Mouse (Mus musculus) heart, embryonic 13.5 days (tissue): ENCODE results near the gene Anxa6. TPM values are rescaled to one million over a fixed set of nuclear protein-coding genes. Genes with fewer than 3 reads are reported as not detected.

ENCODE experiments used
- ATAC-seq: fragments of 200-750 bp; cut with Nextera tagmentation; 2 replicates; pipeline ENCODE4 v1.8.0; 2017; ENCODE audit warnings: moderate TSS enrichment; ENCODE audit not compliant: insufficient number of reproducible peaks, low FRiP score, low TSS enrichment; ENCODE audit errors: extremely low read depth
- H3K27ac ChIP-seq: fragments of 300-500 bp; sonication (generic); replicated peaks from 2 replicates; pipeline ENCODE4 v1.5.1; 2015; ENCODE audit warnings: moderate library complexity, mild to moderate bottlenecking, inconsistent platforms
- H3K27me3 ChIP-seq: fragments of 300-500 bp; sonication (generic); replicated peaks from 2 replicates; pipeline ENCODE4 v1.6.1; 2015; ENCODE audit warnings: mild to moderate bottlenecking, inconsistent platforms
- H3K36me3 ChIP-seq: fragments of 300-500 bp; sonication (generic); 2 replicates; pipeline ENCODE4 v1.6.1; 2015; ENCODE audit warnings: mild to moderate bottlenecking, inconsistent platforms
- H3K4me1 ChIP-seq: fragments of 300-500 bp; sonication (generic); 2 replicates; pipeline ENCODE4 v1.6.1; 2015; ENCODE audit warnings: inconsistent platforms
- H3K4me2 ChIP-seq: fragments of 300-500 bp; sonication (generic); 2 replicates; pipeline ENCODE4 v1.6.1; 2015; ENCODE audit warnings: inconsistent platforms, mild to moderate bottlenecking, moderate library complexity
- H3K4me3 ChIP-seq: fragments of 300-500 bp; sonication (generic); 2 replicates; pipeline ENCODE4 v1.5.1; 2015; ENCODE audit warnings: moderate library complexity, mild to moderate bottlenecking, inconsistent platforms
- H3K9ac ChIP-seq: fragments of 300-500 bp; sonication (generic); 2 replicates; pipeline ENCODE4 v1.6.1; 2015; ENCODE audit warnings: inconsistent platforms, mild to moderate bottlenecking, moderate library complexity
- H3K9me3 ChIP-seq: fragments of 300-500 bp; sonication (generic); 2 replicates; pipeline ENCODE4 v1.6.1; 2016; ENCODE audit warnings: inconsistent platforms
- whole genome bisulfite sequencing: fragments of 180-500 bp; shearing (Covaris S2); methylation state at CpG from one replicate; pipeline ENCODE4 v1.1.7; 2015; ENCODE audit warnings: mixed read lengths; 5-methylcytosine and 5-hydroxymethylcytosine counted together
- polyA plus RNA-seq: library from polyadenylated mRNA; unstranded; fragments of >200 nt; fragmentation: Nextera tagmentation; extraction: Ambion mirVana; gene quantifications from 2 replicates; pipeline ENCODE4 v1.2.1, GENCODE M21; 2015

Anxa6 gene
- polyA plus RNA-seq, 1 experiment from 2014 or later: 315 TPM

GRCm38 (mm10) chr11:54975756-54976155, 57.5 kb downstream of the Anxa6 start:
- WGBS: 85% methylated on average over 2 of the region's 2 CpGs
- no peak for ATAC-seq
- Histone ChIP-seq H3K4me1 (peaks cover 50% of the 10 kb centered on the region), H3K4me3 (no peak overlapping the region), H3K9me3 (no peaks in the 10 kb centered on the region), H3K9ac (no peak overlapping the region), H3K36me3 (peaks cover 32% of the 10 kb centered on the region), H3K27ac (no peak overlapping the region), H3K4me2 (no peak overlapping the region), H3K27me3 (no peaks in the 10 kb centered on the region)

DNA sequence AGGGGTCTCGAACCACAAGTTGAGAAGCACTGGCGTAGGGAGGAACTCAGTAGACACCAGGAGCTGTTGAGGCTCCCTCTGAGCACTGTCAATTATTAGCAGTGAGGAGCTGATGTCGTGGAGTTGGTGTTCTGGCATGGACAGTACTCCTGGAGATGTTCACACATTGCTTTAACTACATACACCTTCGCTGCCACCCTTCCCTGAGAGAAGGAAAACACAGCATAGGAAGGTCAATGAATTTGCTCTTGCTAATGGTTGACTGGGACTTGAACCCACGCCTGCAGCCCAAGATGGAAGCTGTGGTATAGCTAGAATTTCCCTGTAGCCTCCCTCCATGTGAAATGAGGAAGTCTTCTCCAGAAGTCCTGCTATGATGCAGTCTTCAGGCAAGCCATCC, 57.9 kb downstream of the Anxa6 start:
- no peak for ATAC-seq
- Histone ChIP-seq H3K4me3 (no peak overlapping the region), H3K4me1 (peaks cover 50% of the 10 kb centered on the region), H3K27me3 (no peaks in the 10 kb centered on the region), H3K36me3 (peaks cover 28% of the 10 kb centered on the region), H3K4me2 (no peak overlapping the region), H3K9me3 (no peaks in the 10 kb centered on the region), H3K27ac (no peak overlapping the region), H3K9ac (no peak overlapping the region)
- 78% methylated on average over 5 of the region's 5 CpGs for WGBS

GRCm38 (mm10) chr11:54974639-54975038, 58.6 kb downstream of the Anxa6 start:
- Histone ChIP-seq H3K9ac (no peak overlapping the region), H3K36me3 (peaks cover 21% of the 10 kb centered on the region), H3K4me3 (no peak overlapping the region), H3K9me3 (no peaks in the 10 kb centered on the region), H3K27ac (0 out of 2 replicates have a peak overlapping the region, but pooled peaks have one; percentile 65), H3K27me3 (no peaks in the 10 kb centered on the region), H3K4me2 (no peak overlapping the region), H3K4me1 (peaks cover 50% of the 10 kb centered on the region)
- no peak for ATAC-seq
- 78% methylated on average over 4 of the region's 4 CpGs for WGBS

DNA sequence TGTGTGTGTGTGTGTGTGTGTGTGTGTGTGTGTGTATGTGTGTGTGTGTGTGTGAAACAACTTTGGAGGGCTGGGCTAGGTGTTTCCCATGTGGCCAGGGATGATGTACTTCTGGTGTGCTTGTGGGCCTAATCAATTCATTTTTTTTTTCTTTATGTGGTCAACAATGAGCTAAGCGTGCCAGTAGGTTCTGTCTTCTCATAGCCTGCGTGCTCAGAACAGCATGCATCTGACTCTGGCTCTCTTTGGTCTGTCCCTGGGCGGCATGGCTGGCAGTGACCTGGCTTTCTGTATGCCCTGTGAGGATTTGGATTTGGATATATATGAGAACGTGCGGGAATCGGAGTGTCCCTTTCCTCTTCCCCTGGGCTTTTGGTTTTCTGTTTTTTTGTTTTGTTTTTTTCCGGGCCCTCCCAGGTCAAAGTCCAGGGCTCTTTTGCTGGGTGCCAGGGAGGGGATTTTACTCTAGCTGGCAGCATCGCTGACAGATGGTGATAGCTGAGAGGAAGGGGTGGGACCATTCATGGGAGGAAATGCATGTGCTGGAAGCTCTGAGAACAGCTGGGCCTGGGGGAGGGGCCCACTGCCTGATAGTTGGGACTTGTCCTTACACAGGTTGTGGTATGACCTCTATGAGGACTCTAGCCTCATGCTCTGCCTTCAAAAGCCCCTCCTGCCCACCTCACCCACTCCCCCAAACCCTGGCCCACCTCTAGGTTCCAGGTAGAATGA, 59.6 kb downstream of the Anxa6 start:
- 53% methylated on average over 8 of the region's 8 CpGs for WGBS
- H3K9me3 ChIP-seq: no peaks in the 10 kb centered on the region
- ATAC-seq: 0 out of 2 replicates have a peak, but pooled peaks have one; percentile 7
- no peak overlapping the region for H3K4me3 ChIP-seq
- 0 out of 2 replicates have a peak overlapping the region, but pooled peaks have one; percentile 7 for H3K9ac ChIP-seq
- H3K4me2 ChIP-seq: peak overlapping the region; percentile 20
- peaks cover 40% of the 10 kb centered on the region for H3K4me1 ChIP-seq
- peaks cover 11% of the 10 kb centered on the region for H3K36me3 ChIP-seq
- H3K27me3 ChIP-seq: no peaks in the 10 kb centered on the region
- peak overlapping the region; percentile 65 for H3K27ac ChIP-seq

GRCm38 (mm10) chr11:54972789-54973188, 60.5 kb downstream of the Anxa6 start:
- Histone ChIP-seq H3K4me1 (peaks cover 32% of the 10 kb centered on the region), H3K4me3 (no peak overlapping the region), H3K27ac (peak overlapping the region; percentile 65; the same call in 1 of the 2 replicates), H3K36me3 (peaks cover 2% of the 10 kb centered on the region), H3K9me3 (no peaks in the 10 kb centered on the region), H3K4me2 (no peak overlapping the region), H3K9ac (no peak overlapping the region), H3K27me3 (no peaks in the 10 kb centered on the region)
- ATAC-seq: no peak
- WGBS: 50% methylated on average over 6 of the region's 6 CpGs

- 47% methylated on average over 4 of the region's 4 CpGs for WGBS
- H3K27ac ChIP-seq: no peak overlapping the region
- no peak for ATAC-seq
These were observed 61.1 kb downstream of the Anxa6 start for GRCm38 (mm10) chr11:54972049-54972723.

GRCm38 (mm10) chr11:54971365-54972048, 61.7 kb downstream of the Anxa6 start:
- Histone ChIP-seq H3K4me2 (no peak overlapping the region), H3K27ac (no peak overlapping the region), H3K9me3 (no peaks in the 10 kb centered on the region), H3K4me3 (no peak overlapping the region), H3K36me3 (no peaks in the 10 kb centered on the region), H3K9ac (no peak overlapping the region), H3K27me3 (no peaks in the 10 kb centered on the region), H3K4me1 (peaks cover 29% of the 10 kb centered on the region)
- ATAC-seq: no peak
- 66% methylated on average over 8 of the region's 8 CpGs for WGBS

More at GRCm38 (mm10) chr11:54972049-54972723, 61.1 kb downstream of the Anxa6 start:
- Histone ChIP-seq H3K4me1 (peaks cover 29% of the 10 kb centered on the region), H3K27me3 (no peaks in the 10 kb centered on the region), H3K9me3 (no peaks in the 10 kb centered on the region), H3K4me3 (no peak overlapping the region), H3K36me3 (no peaks in the 10 kb centered on the region), H3K9ac (no peak overlapping the region), H3K4me2 (no peak overlapping the region)

DNA sequence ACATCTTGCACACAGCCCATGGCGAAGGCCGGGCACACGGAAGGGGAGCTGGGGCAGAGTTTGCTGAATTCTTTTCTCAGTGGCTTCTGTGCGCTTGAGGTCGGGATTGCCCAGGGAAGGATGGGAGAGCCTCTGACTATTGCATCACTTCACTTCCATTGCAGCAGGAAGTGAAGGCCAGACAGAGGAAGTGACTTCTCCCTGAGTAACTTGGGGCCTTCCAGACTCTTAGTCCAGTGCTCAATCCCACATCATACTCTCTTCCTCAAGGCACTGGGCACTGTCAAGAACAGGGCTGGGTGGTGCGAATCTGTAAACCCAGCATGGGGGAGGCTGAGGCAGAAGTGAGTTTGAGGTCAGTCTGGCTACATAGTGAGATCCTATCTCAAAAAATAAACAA, 68.0 kb downstream of the Anxa6 start:
- no peak for ATAC-seq
- Histone ChIP-seq H3K27ac (no peak overlapping the region), H3K4me1 (peaks cover 23% of the 10 kb centered on the region), H3K9me3 (no peaks in the 10 kb centered on the region), H3K36me3 (no peaks in the 10 kb centered on the region), H3K27me3 (no peaks in the 10 kb centered on the region), H3K9ac (no peak overlapping the region), H3K4me3 (no peak overlapping the region), H3K4me2 (no peak overlapping the region)
- WGBS: 70% methylated on average over 6 of the region's 6 CpGs

DNA sequence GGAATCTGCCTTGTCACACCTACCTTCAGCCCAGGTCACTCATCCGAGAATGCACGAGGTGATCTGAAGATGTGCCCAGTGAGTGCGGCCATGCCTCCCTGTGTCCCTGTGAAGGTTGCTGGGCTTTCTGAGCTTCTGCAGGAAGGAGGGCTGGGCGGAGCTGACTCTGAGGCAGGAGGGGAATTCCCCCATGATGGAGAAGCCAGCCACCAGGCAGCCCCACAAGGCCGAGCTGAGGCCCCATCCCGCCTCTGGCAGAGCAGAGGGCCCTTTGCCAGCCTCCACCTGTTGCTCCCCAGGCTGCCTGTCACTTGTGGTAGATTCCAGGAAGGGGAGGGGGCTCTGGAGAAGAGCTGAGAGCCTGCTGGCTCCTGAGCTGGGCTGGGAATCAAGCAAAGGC, 70.4 kb downstream of the Anxa6 start, which contains the start of gene Tnip1:
Gene Tnip1 (minus strand): TSS at position 108 of the 400 bp plus-strand sequence.
- peak within 1 kb of the TSS; percentile 25 for H3K4me3 ChIP-seq
- peak within 1 kb of the TSS; percentile 51 for H3K4me2 ChIP-seq
- peak within 1 kb of the TSS; percentile 50 for H3K9ac ChIP-seq
- no peaks in the 10 kb centered on the region for H3K36me3 ChIP-seq
- H3K9me3 ChIP-seq: no peaks in the 10 kb centered on the region
- H3K27me3 ChIP-seq: no peaks in the 10 kb centered on the region
- H3K4me1 ChIP-seq: peaks cover 39% of the 10 kb centered on the region
- H3K27ac ChIP-seq: peak within 1 kb of the TSS; percentile 46
- ATAC-seq: no peak
- WGBS: 18% methylated on average over 6 of the region's 6 CpGs

GRCm38 (mm10) chr11:54961921-54962320, 71.3 kb downstream of the Anxa6 start:
- Histone ChIP-seq H3K4me2 (peak overlapping the region; percentile 51), H3K36me3 (no peaks in the 10 kb centered on the region), H3K9me3 (no peaks in the 10 kb centered on the region), H3K4me3 (peak overlapping the region; percentile 25), H3K4me1 (peaks cover 39% of the 10 kb centered on the region), H3K27ac (peak overlapping the region; percentile 46), H3K9ac (peak overlapping the region; percentile 50), H3K27me3 (no peaks in the 10 kb centered on the region)
- 55% methylated on average over 3 of the region's 3 CpGs for WGBS
- ATAC-seq: no peak

DNA sequence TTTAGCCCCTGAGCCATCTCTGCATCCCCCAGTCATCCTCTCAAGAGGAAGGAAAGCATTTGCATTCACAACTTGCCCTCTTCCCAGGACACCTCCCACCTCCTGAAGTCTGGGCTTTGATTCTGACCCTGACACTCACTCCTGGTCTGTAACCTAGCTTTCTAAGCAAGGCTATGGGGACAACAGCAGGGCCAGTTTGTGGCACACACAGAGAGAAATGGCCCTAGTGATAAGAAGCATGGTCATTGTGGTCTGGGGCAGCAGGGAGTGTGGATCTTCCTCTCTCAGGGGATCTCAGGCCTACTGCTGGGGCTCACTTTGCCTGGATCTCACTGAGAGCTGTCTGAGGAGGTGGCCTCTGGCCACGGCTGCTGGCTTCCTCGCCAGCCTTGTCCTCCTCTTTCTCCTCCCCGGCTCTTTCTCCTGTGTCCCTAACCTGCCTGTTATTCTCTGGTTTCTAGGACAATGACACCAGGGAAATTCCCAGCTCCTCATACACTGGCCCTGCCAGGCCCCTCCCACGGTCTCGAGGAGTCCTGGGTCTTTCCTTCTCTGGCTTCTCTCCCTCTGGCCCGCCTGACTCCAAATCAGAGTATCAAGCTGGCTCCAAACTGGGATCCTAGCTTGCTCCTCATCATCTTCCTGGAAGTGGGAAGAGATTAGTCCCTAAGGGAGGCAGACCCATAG, 71.9 kb downstream of the Anxa6 start:
- H3K27me3 ChIP-seq: no peaks in the 10 kb centered on the region
- ATAC-seq: no peak
- WGBS: 67% methylated on average over 6 of the region's 6 CpGs
- H3K9me3 ChIP-seq: no peaks in the 10 kb centered on the region
- H3K36me3 ChIP-seq: no peaks in the 10 kb centered on the region
- H3K4me1 ChIP-seq: peaks cover 40% of the 10 kb centered on the region
- H3K9ac ChIP-seq: 0 out of 2 replicates have a peak overlapping the region, but pooled peaks have one; percentile 50
- H3K4me2 ChIP-seq: peak overlapping the region; percentile 51
- peak overlapping the region; percentile 46 for H3K27ac ChIP-seq
- H3K4me3 ChIP-seq: no peak overlapping the region
